ENCODE assay signal across 24 mouse cellular contexts in the genomic region with DNA sequence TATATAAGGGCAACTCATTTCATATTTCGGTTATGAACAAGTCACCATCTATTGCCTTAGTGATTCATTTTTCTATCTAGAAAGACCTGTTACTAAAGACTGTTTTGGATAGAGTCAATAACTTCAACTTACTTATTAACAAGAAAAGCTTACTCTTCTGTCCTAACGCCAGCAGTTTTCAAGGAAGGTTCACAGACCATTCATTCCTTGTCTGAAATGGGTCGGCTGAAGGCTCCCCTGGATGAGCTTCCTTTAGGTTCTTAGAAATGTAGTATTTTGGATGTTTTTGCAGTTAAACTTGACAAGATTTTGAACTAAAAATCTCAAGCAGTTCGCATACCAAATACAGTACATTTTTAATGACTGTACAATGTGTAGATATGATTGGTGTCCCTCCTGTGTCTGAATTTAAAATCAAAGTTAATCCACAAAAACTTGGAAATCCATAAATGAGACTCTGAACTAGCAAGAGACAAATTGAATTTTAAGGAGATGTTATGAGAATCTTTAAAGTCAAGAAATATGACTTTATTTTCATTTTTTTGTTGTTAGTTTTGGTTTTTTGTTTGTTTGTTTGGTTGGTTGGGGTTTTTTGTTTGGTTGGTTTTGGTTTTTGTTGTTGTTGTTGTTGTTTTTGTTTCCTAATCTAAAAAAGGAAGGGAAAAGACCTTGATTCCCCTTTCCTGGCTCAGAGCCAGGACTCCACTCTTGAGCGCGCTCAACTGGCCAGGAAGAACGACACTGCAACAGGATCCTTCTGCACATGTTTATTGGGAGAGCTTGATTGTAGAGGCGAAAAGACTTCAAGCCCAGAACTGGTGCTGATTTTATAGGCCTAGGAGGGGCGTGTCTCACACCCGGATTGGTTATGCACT. TPM values are rescaled to one million over a fixed set of nuclear protein-coding genes. Genes with fewer than 3 reads are reported as not detected.
DNase-seq lines count a peak whose midpoint lies in the region; ATAC-seq and TF ChIP-seq lines count a peak whose summit lies in the region.
"Not testable (repeated sequence)": the region's sequence is repeated elsewhere in the genome, so short reads cannot be mapped to it uniquely, and the experiment has no call there.
"Had no signal": no experiment of that assay in that cellular context is flagged by ENCODE, and none has a peak within 500 bp of the region (broad histone marks: within the 10 kb centered on the region; RNA-seq: fewer than 3 reads in every experiment).

No protein-coding gene starts in this region.

- TF ChIP-seq CTCF in liver, postnatal 0 days (IDR thresholded peaks at IDR 0.05; ENCODE audit: low read depth); midbrain, postnatal 0 days (IDR thresholded peaks at IDR 0.05): not testable (repeated sequence)

- H3K9me3 ChIP-seq in heart, embryonic 10.5 days: peaks cover 23% of the 10 kb centered on the region
- peaks cover 16% of the 10 kb centered on the region for H3K9me3 ChIP-seq in heart, embryonic 16.5 days (replicated peaks; ENCODE audit: control insufficient read depth, low read length)
- H3K9me3 ChIP-seq in hindbrain, embryonic 14.5 days (ENCODE audit: control insufficient read depth, low read length): peaks cover 30% of the 10 kb centered on the region
- not testable (repeated sequence) for H3K9me3 ChIP-seq in liver, postnatal 0 days (ENCODE audit: low read length)
- H3K9me3 ChIP-seq in midbrain, postnatal 0 days (ENCODE audit: low read length): peaks cover 23% of the 10 kb centered on the region

- TF ChIP-seq EP300 in liver, postnatal 0 days (IDR thresholded peaks at IDR 0.05; ENCODE audit: low read depth): not testable (repeated sequence)

- peak; percentile 3 to 5 for DNase-seq in cerebellum, postnatal 10 days
- peak; percentile 46 for DNase-seq in heart, embryonic 10.5 days (ENCODE audit: low spot score)
- DNase-seq in hindbrain, embryonic 14.5 days (ENCODE audit: low spot score); midbrain, postnatal 0 days (ENCODE audit: low spot score): not testable (repeated sequence)
- peak; percentile 55 for DNase-seq in kidney, adult 11 months
- peak; percentile 78 for DNase-seq in kidney, adult 9 months
- DNase-seq in liver, postnatal 0 days: peak; percentile 8

- WGBS in heart, embryonic 10.5 days: 70% methylated on average over 10 of the region's 10 CpGs
- 67% methylated on average over 10 of the region's 10 CpGs for WGBS in heart, embryonic 16.5 days
- 78% methylated on average over 10 of the region's 10 CpGs for WGBS in hindbrain, embryonic 14.5 days
- 67% methylated on average over 10 of the region's 10 CpGs for WGBS in liver, postnatal 0 days (ENCODE audit: insufficient replicate concordance)
- WGBS in midbrain, postnatal 0 days: 74% methylated on average over 10 of the region's 10 CpGs

- H3K9ac ChIP-seq in heart, embryonic 16.5 days (ENCODE audit: low read length); hindbrain, embryonic 14.5 days; liver, postnatal 0 days (replicated peaks); midbrain, postnatal 0 days (replicated peaks; ENCODE audit: low read length, poor library complexity, severe bottlenecking): not testable (repeated sequence)

- not testable (repeated sequence) for H3K27me3 ChIP-seq in heart, embryonic 10.5 days (ENCODE audit: insufficient read depth, poor library complexity, severe bottlenecking); heart, embryonic 16.5 days (ENCODE audit: control insufficient read depth, insufficient read depth, low read length); hindbrain, embryonic 14.5 days (ENCODE audit: control insufficient read depth, insufficient read depth, low read length); liver, postnatal 0 days (ENCODE audit: insufficient read depth, low read length); midbrain, postnatal 0 days (ENCODE audit: insufficient read depth, low read length)

- H3K4me1 ChIP-seq in heart, embryonic 10.5 days; heart, embryonic 16.5 days (ENCODE audit: control insufficient read depth, insufficient read depth, low read length); hindbrain, embryonic 14.5 days (replicated peaks; ENCODE audit: control insufficient read depth, insufficient read depth, low read length); liver, postnatal 0 days (ENCODE audit: insufficient read depth); midbrain, postnatal 0 days (ENCODE audit: insufficient read depth, low read length): not testable (repeated sequence)

- H3K36me3 ChIP-seq in heart, embryonic 10.5 days; heart, embryonic 16.5 days (ENCODE audit: control insufficient read depth, insufficient read depth); hindbrain, embryonic 14.5 days (replicated peaks; ENCODE audit: control insufficient read depth, insufficient read depth); liver, postnatal 0 days (replicated peaks; ENCODE audit: insufficient read depth, low read length); midbrain, postnatal 0 days (ENCODE audit: insufficient read depth, low read length): not testable (repeated sequence)

- H3K27ac ChIP-seq in heart, embryonic 10.5 days; heart, embryonic 16.5 days (ENCODE audit: low read length); hindbrain, embryonic 14.5 days; liver, postnatal 0 days (ENCODE audit: low read depth); midbrain, postnatal 0 days (ENCODE audit: low read depth, low read length): not testable (repeated sequence)

- H3K4me2 ChIP-seq in heart, embryonic 16.5 days (ENCODE audit: low read depth, low read length); hindbrain, embryonic 14.5 days (replicated peaks); liver, postnatal 0 days (ENCODE audit: low read depth, low read length); midbrain, postnatal 0 days (ENCODE audit: low read depth, low read length, poor library complexity, severe bottlenecking): not testable (repeated sequence)

- 0 out of 2 replicates have a peak, but pooled peaks have one; percentile 14 for ATAC-seq in heart, embryonic 16.5 days (replicated peaks; ENCODE audit: extremely low read depth, insufficient read depth, low FRiP score)
- ATAC-seq in hindbrain, embryonic 14.5 days (ENCODE audit: low FRiP score): peak; percentile 55; the same call in 1 of the 2 replicates
- ATAC-seq in liver, postnatal 0 days: not testable (repeated sequence)
- peak; percentile 56; the same call in 1 of the 2 replicates for ATAC-seq in midbrain, postnatal 0 days (ENCODE audit: low FRiP score)

- not testable (repeated sequence) for H3K4me3 ChIP-seq in heart, embryonic 10.5 days; heart, embryonic 16.5 days (ENCODE audit: low read length); hindbrain, embryonic 14.5 days (replicated peaks; ENCODE audit: low read length); liver, postnatal 0 days (ENCODE audit: low read depth, low read length); midbrain, postnatal 0 days (ENCODE audit: low read depth, low read length)

RNA-seq across cellular contexts. Expression of gene Gm17019, which starts 21.6 kb away (rescaled TPM):
- not detected in 2 replicates for polyA plus RNA-seq in heart, embryonic 10.5 days (2016; fragmentation: Nextera tagmentation; extraction: Ambion mirVana)
- not detected in 2 replicates for polyA plus RNA-seq in heart, embryonic 16.5 days (2015; fragmentation: Nextera tagmentation; extraction: Ambion mirVana)
- polyA plus RNA-seq in hindbrain, embryonic 14.5 days (2014; fragmentation: Nextera tagmentation; extraction: Ambion mirVana): not detected in 2 replicates
- not detected in 2 replicates for polyA plus RNA-seq in liver, postnatal 0 days (2015; fragmentation: Nextera tagmentation; extraction: Ambion mirVana)
- not detected in 2 replicates for total RNA-seq in midbrain, postnatal 0 days (2014; rRNA removed)
- not detected in 2 replicates for polyA plus RNA-seq in midbrain, postnatal 0 days (2015; fragmentation: Nextera tagmentation; extraction: Ambion mirVana)
- total RNA-seq: adrenal gland, adult 8-10 months; adrenal gland, postnatal 36 days; common myeloid progenitor, adult 5-6 weeks; forebrain, postnatal 0 days; G1E; gastrocnemius, adult 18-20 months; gastrocnemius, postnatal 14 days; heart, adult 2 months; heart, postnatal 25 days had no signal
- polyA plus RNA-seq: CD4-positive, CD25-positive, alpha-beta regulatory T cell, adult 4 months; cerebellum, adult 2 months; embryonic facial prominence, embryonic 11.5 days; forebrain, embryonic 13.5 days; forebrain, postnatal 0 days; G1E; gonadal fat pad, adult 2 months; heart, adult 2 months; heart, embryonic 14.5 days; hindbrain, embryonic 10.5 days had no signal
